Mouse (Mus musculus) midbrain, embryonic 15.5 days (tissue): ENCODE results near the gene Prdm16. TPM values are rescaled to one million over a fixed set of nuclear protein-coding genes. Genes with fewer than 3 reads are reported as not detected.

Source experiments
- ATAC-seq: fragments of 200-750 bp; cut with Nextera tagmentation; replicated peaks from 2 replicates; pipeline ENCODE4 v1.8.0; 2017; ENCODE audit warnings: moderate TSS enrichment
- H3K27ac ChIP-seq: fragments of 300-500 bp; sonication (generic); 2 replicates; pipeline ENCODE4 v1.5.1; 2015; ENCODE audit warnings: mild to moderate bottlenecking, inconsistent platforms
- H3K27me3 ChIP-seq: fragments of 300-500 bp; sonication (generic); replicated peaks from 2 replicates; pipeline ENCODE4 v1.6.1; 2015; ENCODE audit warnings: inconsistent platforms
- H3K36me3 ChIP-seq: fragments of 300-500 bp; sonication (generic); replicated peaks from 2 replicates; pipeline ENCODE4 v1.6.1; 2015; ENCODE audit warnings: inconsistent platforms
- H3K4me1 ChIP-seq: fragments of 300-500 bp; sonication (generic); 2 replicates; pipeline ENCODE4 v1.6.1; 2015; ENCODE audit warnings: inconsistent platforms
- H3K4me2 ChIP-seq: fragments of 300-500 bp; sonication (generic); 2 replicates; pipeline ENCODE4 v1.6.1; 2015; ENCODE audit warnings: inconsistent platforms, mild to moderate bottlenecking, moderate library complexity
- H3K4me3 ChIP-seq: fragments of 300-500 bp; sonication (generic); 2 replicates; pipeline ENCODE4 v1.5.1; 2015; ENCODE audit warnings: mild to moderate bottlenecking, inconsistent platforms
- H3K9ac ChIP-seq: fragments of 300-500 bp; sonication (generic); 2 replicates; pipeline ENCODE4 v1.6.1; 2015; ENCODE audit warnings: mild to moderate bottlenecking, inconsistent platforms
- H3K9me3 ChIP-seq: fragments of 300-500 bp; sonication (generic); 2 replicates; pipeline ENCODE4 v1.6.1; 2016; ENCODE audit warnings: inconsistent platforms
- WGBS: fragments of 180-500 bp; shearing (Covaris S2); methylation state at CpG from one replicate; pipeline ENCODE4 v1.1.7; 2015; ENCODE audit warnings: mixed read lengths; 5-methylcytosine and 5-hydroxymethylcytosine counted together
- polyA plus RNA-seq: library from polyadenylated mRNA; unstranded; fragments of >200 nt; fragmentation: Nextera tagmentation; extraction: Ambion mirVana; gene quantifications from 2 replicates; pipeline ENCODE4 v1.2.1, GENCODE M21; 2015

Prdm16 gene
- polyA plus RNA-seq, 1 experiment from 2014 or later, result 11.5 TPM

- no peak overlapping the region for H3K4me3 ChIP-seq
- no peak overlapping the region for H3K4me2 ChIP-seq
- H3K9ac ChIP-seq, result no peak overlapping the region
- WGBS, result 63% methylated on average over 9 of the region's 9 CpGs
- H3K27ac ChIP-seq, result no peak overlapping the region
- ATAC-seq, result no peak
- H3K27me3 ChIP-seq, result 0 out of 2 replicates have a peak, but pooled peaks cover 8% of the 10 kb centered on the region
- no peaks in the 10 kb centered on the region for H3K9me3 ChIP-seq
- no peaks in the 10 kb centered on the region for H3K36me3 ChIP-seq
- peaks cover 35% of the 10 kb centered on the region for H3K4me1 ChIP-seq
Observed at GRCm38 (mm10) chr4:154541632-154542276, 94.9 kb downstream of the Prdm16 start.

GRCm38 (mm10) chr4:154540671-154541070 lies 96.0 kb downstream of the Prdm16 start:
- Histone ChIP-seq H3K9me3 (no peaks in the 10 kb centered on the region), H3K4me3 (no peak overlapping the region), H3K4me1 (peaks cover 35% of the 10 kb centered on the region), H3K27me3 (0 out of 2 replicates have a peak, but pooled peaks cover 6% of the 10 kb centered on the region), H3K27ac (peak overlapping the region; percentile 60; the same call in 1 of the 2 replicates), H3K36me3 (no peaks in the 10 kb centered on the region), H3K9ac (0 out of 2 replicates have a peak overlapping the region, but pooled peaks have one; percentile 16), H3K4me2 (no peak overlapping the region)
- WGBS, result 24% methylated on average over 10 of the region's 10 CpGs
- peak; percentile 69; the same call in 1 of the 2 replicates for ATAC-seq

GRCm38 (mm10) chr4:154539703-154540102 lies 97.0 kb downstream of the Prdm16 start:
- 0 out of 2 replicates have a peak, but pooled peaks cover 4% of the 10 kb centered on the region for H3K27me3 ChIP-seq
- no peak overlapping the region for H3K4me2 ChIP-seq
- H3K36me3 ChIP-seq, result no peaks in the 10 kb centered on the region
- no peak overlapping the region for H3K9ac ChIP-seq
- WGBS, result 74% methylated on average over 12 of the region's 12 CpGs
- ATAC-seq, result no peak
- peaks cover 33% of the 10 kb centered on the region for H3K4me1 ChIP-seq
- no peak overlapping the region for H3K4me3 ChIP-seq
- H3K9me3 ChIP-seq, result no peaks in the 10 kb centered on the region
- no peak overlapping the region for H3K27ac ChIP-seq

GRCm38 (mm10) chr4:154538727-154539126 lies 97.9 kb downstream of the Prdm16 start:
- 86% methylated on average over 4 of the region's 4 CpGs for WGBS
- no peak overlapping the region for H3K9ac ChIP-seq
- H3K27ac ChIP-seq, result no peak overlapping the region
- no peak overlapping the region for H3K4me2 ChIP-seq
- H3K4me3 ChIP-seq, result no peak overlapping the region
- H3K9me3 ChIP-seq, result no peaks in the 10 kb centered on the region
- no peaks in the 10 kb centered on the region for H3K36me3 ChIP-seq
- ATAC-seq, result no peak
- no peaks in the 10 kb centered on the region for H3K27me3 ChIP-seq
- peaks cover 25% of the 10 kb centered on the region for H3K4me1 ChIP-seq

DNA sequence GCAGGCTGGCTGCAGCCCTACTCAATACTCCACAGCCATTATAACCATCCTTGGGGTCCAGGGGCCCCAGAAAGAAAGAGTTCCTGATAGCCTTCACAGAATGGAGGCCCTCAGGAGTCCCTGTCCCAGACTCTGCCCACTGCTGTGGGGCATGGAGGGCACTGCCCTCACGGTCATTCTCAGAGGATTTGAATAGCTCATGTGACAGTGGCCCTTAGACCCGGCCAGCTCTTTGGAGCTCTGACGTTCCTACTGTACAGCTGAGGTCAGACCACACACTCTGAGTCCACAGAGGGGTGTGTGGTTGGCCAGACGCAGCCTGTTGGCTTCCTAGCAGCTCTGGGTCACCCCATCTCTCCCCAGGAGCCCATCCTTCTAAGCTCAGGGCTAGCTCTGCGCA lies 100.6 kb downstream of the Prdm16 start:
- H3K4me3 ChIP-seq, result no peak overlapping the region
- H3K36me3 ChIP-seq, result no peaks in the 10 kb centered on the region
- H3K4me1 ChIP-seq, result peaks cover 8% of the 10 kb centered on the region
- no peaks in the 10 kb centered on the region for H3K9me3 ChIP-seq
- 80% methylated on average over 5 of the region's 5 CpGs for WGBS
- no peak overlapping the region for H3K27ac ChIP-seq
- no peak for ATAC-seq
- no peak overlapping the region for H3K9ac ChIP-seq
- H3K27me3 ChIP-seq, result no peaks in the 10 kb centered on the region
- no peak overlapping the region for H3K4me2 ChIP-seq

DNA sequence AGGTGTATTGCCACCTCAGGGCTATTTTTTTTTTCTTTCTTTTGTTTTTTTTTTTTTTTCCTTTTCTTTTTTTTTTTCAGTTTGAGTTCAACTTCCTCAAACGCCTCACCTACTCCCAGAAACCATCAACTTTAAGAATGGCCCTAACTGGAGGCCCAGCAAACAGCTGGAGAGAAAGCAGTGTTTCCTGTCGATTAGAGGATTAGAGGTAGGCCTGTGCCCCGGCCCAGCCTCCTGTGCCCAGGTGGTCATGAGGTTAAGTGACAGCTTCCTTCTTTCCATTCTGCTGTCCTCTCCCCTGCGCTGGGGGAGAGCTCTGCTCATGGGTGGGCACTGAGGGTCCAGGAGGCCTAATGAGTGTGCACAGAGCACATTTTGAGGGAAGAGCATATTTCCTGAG lies 105.3 kb downstream of the Prdm16 start:
- ATAC-seq, result no peak
- WGBS, result 57% methylated on average over 4 of the region's 4 CpGs
- Histone ChIP-seq H3K27ac (no peak overlapping the region), H3K36me3 (no peaks in the 10 kb centered on the region), H3K27me3 (no peaks in the 10 kb centered on the region), H3K4me3 (no peak overlapping the region), H3K9me3 (no peaks in the 10 kb centered on the region), H3K4me2 (no peak overlapping the region), H3K4me1 (0 out of 2 replicates have a peak, but pooled peaks cover 4% of the 10 kb centered on the region), H3K9ac (no peak overlapping the region)

GRCm38 (mm10) chr4:154530336-154530735 lies 106.3 kb downstream of the Prdm16 start:
- WGBS, result 76% methylated on average over 7 of the region's 7 CpGs

DNA sequence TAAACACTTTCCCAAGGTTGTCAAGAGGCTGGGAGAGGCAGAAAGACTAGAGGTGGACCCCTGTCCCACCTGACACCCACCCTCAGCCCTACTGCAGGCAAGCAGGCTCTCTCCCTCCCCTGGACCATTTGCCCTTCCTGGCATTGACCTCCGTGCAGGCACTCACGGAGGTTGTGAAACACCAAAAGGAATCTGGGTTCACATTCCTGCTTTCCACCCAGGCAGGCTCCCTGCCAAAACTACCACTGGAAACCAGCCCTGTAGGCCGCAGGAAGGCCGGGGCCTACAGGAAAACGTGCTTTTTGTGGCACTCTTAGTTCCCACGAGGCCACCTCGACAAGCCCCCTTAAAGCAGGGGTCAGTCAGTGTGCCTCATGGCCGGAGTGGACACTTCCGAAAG lies 109.2 kb downstream of the Prdm16 start:
- Histone ChIP-seq H3K4me2 (no peak overlapping the region), H3K4me1 (peaks cover 13% of the 10 kb centered on the region), H3K4me3 (no peak overlapping the region), H3K36me3 (no peaks in the 10 kb centered on the region), H3K9ac (no peak overlapping the region), H3K27me3 (no peaks in the 10 kb centered on the region), H3K27ac (no peak overlapping the region), H3K9me3 (no peaks in the 10 kb centered on the region)
- 66% methylated on average over 9 of the region's 9 CpGs for WGBS
- ATAC-seq, result no peak

More at GRCm38 (mm10) chr4:154530336-154530735, 106.3 kb downstream of the Prdm16 start:
- no peak overlapping the region for H3K9ac ChIP-seq
- no peak overlapping the region for H3K4me3 ChIP-seq
- ATAC-seq, result no peak
- H3K27ac ChIP-seq, result no peak overlapping the region
- 0 out of 2 replicates have a peak, but pooled peaks cover 4% of the 10 kb centered on the region for H3K4me1 ChIP-seq
- H3K27me3 ChIP-seq, result no peaks in the 10 kb centered on the region
- no peaks in the 10 kb centered on the region for H3K9me3 ChIP-seq
- no peak overlapping the region for H3K4me2 ChIP-seq
- no peaks in the 10 kb centered on the region for H3K36me3 ChIP-seq

DNA sequence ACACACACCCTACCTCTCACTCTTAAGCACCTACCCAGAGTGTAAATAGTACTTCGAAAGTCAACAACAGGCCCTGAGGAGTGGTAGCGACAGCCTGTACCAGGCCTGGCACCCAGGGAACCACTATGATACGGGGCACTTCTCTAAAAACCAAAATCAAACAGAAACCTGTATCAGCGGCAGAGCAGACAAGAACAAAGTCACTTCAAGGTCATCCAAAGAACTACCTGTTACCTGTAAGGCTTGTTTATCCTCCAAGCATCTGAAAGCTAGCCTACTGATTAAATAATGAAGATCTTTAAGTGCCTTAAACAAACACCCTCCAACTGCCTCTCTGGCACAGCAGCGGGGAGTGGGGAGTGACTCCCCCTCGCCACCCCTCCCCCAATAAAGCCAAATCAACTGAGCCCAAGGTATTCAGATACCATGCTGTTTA lies 110.3 kb downstream of the Prdm16 start:
- peaks cover 13% of the 10 kb centered on the region for H3K4me1 ChIP-seq
- no peaks in the 10 kb centered on the region for H3K36me3 ChIP-seq
- no peak overlapping the region for H3K27ac ChIP-seq
- no peak for ATAC-seq
- H3K4me2 ChIP-seq, result no peak overlapping the region
- no peak overlapping the region for H3K9ac ChIP-seq
- no peak overlapping the region for H3K4me3 ChIP-seq
- H3K27me3 ChIP-seq, result no peaks in the 10 kb centered on the region
- no peaks in the 10 kb centered on the region for H3K9me3 ChIP-seq
- 82% methylated on average over 6 of the region's 6 CpGs for WGBS

GRCm38 (mm10) chr4:154523898-154524297 lies 112.8 kb downstream of the Prdm16 start:
- Histone ChIP-seq H3K27me3 (no peaks in the 10 kb centered on the region; the same call in 1 of the 2 replicates), H3K4me1 (peaks cover 13% of the 10 kb centered on the region), H3K9ac (no peak overlapping the region), H3K4me2 (no peak overlapping the region), H3K4me3 (no peak overlapping the region), H3K9me3 (no peaks in the 10 kb centered on the region), H3K27ac (no peak overlapping the region), H3K36me3 (no peaks in the 10 kb centered on the region)
- no peak for ATAC-seq
- 44% methylated on average over 17 of the region's 17 CpGs for WGBS

- Histone ChIP-seq H3K4me1 (peaks cover 11% of the 10 kb centered on the region), H3K27ac (no peak overlapping the region), H3K4me3 (no peak overlapping the region), H3K27me3 (peaks cover 5% of the 10 kb centered on the region), H3K36me3 (no peaks in the 10 kb centered on the region), H3K9me3 (no peaks in the 10 kb centered on the region), H3K9ac (no peak overlapping the region), H3K4me2 (no peak overlapping the region)
- 85% methylated on average over 7 of the region's 7 CpGs for WGBS
- ATAC-seq, result no peak
Observed at GRCm38 (mm10) chr4:154521881-154522676, 114.6 kb downstream of the Prdm16 start.

- 83% methylated on average over 16 of the region's 16 CpGs for WGBS
- no peak overlapping the region for H3K27ac ChIP-seq
- H3K9ac ChIP-seq, result no peak overlapping the region
- ATAC-seq, result no peak
- H3K4me1 ChIP-seq, result peaks cover 24% of the 10 kb centered on the region
- H3K36me3 ChIP-seq, result no peaks in the 10 kb centered on the region
- peaks cover 13% of the 10 kb centered on the region for H3K27me3 ChIP-seq
- H3K4me3 ChIP-seq, result no peak overlapping the region
- H3K9me3 ChIP-seq, result no peaks in the 10 kb centered on the region
- H3K4me2 ChIP-seq, result no peak overlapping the region
Observed at GRCm38 (mm10) chr4:154519470-154520037, 117.1 kb downstream of the Prdm16 start.
